Mouse (Mus musculus): ENCODE measurements around the gene Tmem251. TPM values are rescaled to one million over a fixed set of nuclear protein-coding genes. Genes with fewer than 3 reads are reported as not detected.

Tmem251 gene
- polyA plus RNA-seq, 1 experiment from 2014 or later = 11.6 TPM

DNA sequence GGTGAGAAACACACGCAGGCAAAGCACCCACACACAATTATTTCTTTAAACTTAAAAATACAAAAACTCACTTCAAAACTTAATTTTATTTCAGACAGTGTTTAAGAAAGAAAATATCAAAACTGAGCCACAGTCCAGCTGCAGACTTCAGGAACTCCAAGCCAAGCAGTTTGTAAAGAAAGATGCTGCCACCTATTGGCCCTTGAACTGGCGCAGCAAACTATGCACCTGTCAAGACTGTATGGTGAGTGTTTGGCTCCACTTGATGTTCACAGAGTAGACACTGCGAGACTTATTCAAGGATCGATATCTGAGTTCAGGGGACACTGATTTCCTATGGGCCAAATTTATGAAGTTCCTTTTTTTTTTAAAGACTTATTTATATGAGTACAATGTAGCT lies 25.4 kb downstream of the Tmem251 start:
- no peak for ATAC-seq (ENCODE audit: low FRiP score, low read depth)
- Histone ChIP-seq H3K4me1 (no peaks in the 10 kb centered on the region), H3K9me3 (no peaks in the 10 kb centered on the region), H3K4me2 (replicated peaks) (no peak overlapping the region), H3K9ac (no peak overlapping the region), H3K4me3 (no peak overlapping the region), H3K27ac (no peak overlapping the region), H3K36me3 (peaks cover 79% of the 10 kb centered on the region), H3K27me3 (replicated peaks) (no peaks in the 10 kb centered on the region)
- 95% methylated on average over 4 of the region's 4 CpGs for WGBS

DNA sequence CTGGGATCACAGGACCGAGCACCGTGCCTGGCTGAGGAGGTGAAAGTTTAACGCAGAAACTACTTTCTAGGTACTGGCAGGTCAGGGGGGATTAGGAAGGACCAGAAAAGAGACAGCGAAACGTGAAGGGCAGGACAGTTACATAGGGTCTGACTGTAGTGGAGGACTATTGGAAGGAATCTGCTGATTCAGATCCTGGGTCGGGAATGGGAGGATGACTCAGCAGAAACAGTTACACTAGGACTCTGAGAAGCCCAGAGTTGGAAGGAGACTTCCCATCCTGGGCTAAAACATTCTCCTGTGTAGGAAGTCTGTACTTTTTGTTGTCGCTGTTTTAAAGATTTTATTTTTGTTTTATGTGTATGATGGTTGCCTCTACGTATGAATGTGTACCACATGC lies 28.0 kb downstream of the Tmem251 start:
- Histone ChIP-seq H3K27me3 (replicated peaks) (no peaks in the 10 kb centered on the region), H3K9me3 (no peaks in the 10 kb centered on the region), H3K4me3 (no peak overlapping the region), H3K36me3 (peaks cover 90% of the 10 kb centered on the region), H3K4me1 (no peaks in the 10 kb centered on the region), H3K4me2 (replicated peaks) (no peak overlapping the region), H3K27ac (no peak overlapping the region), H3K9ac (no peak overlapping the region)
- WGBS = 95% methylated on average over 8 of the region's 8 CpGs
- no peak for ATAC-seq (ENCODE audit: low FRiP score, low read depth)

DNA sequence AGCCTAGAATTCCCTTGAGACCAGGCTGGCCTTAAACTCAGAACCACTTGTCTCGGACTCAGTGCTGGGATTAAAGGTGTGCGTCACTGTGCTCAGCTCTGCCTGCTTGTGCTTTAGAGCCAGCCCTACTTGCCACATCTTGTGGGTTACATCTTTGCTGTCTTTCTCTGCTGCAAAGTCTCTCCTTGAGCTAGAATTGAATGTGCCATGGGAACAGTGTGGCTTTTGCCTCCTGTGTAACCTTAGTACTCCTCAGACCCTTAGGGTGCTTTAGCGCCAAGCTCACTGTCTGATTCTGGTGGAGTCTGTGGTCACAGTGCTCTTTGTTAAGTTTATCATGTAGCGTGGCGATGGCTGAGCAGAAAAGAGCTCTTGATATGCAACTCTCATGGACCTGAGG lies 29.1 kb downstream of the Tmem251 start:
- Histone ChIP-seq H3K9me3 (no peaks in the 10 kb centered on the region), H3K27ac (no peak overlapping the region), H3K27me3 (replicated peaks) (no peaks in the 10 kb centered on the region), H3K4me3 (no peak overlapping the region), H3K36me3 (peaks cover 91% of the 10 kb centered on the region), H3K4me1 (no peaks in the 10 kb centered on the region), H3K9ac (no peak overlapping the region), H3K4me2 (replicated peaks) (no peak overlapping the region)
- 95% methylated on average over 5 of the region's 5 CpGs for WGBS
- ATAC-seq (ENCODE audit: low FRiP score, low read depth) = no peak

DNA sequence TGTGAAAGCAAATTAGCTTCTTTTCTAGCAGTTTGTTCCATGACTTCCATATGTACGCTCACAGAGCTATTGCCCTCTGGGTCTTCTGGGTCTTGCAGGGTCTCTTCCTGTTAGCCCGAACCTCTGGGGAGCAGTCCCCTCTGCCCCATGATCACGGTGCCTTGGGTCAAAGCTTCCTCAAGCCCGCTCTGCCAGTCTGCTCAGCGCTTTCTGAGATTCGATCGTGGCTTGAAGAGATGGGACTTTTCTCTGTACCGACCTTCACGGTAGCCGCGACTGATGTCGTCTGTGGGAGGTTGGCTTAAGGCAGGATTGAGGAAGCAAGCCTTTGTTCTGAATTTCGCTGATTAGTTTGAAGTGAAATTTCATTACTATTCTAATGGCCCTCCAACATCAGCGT lies 32.5 kb downstream of the Tmem251 start:
- 94% methylated on average over 14 of the region's 14 CpGs for WGBS
- Histone ChIP-seq H3K4me2 (replicated peaks) (no peak overlapping the region), H3K36me3 (peaks cover 63% of the 10 kb centered on the region), H3K9me3 (no peaks in the 10 kb centered on the region), H3K4me3 (no peak overlapping the region), H3K9ac (no peak overlapping the region), H3K27me3 (replicated peaks) (no peaks in the 10 kb centered on the region), H3K27ac (no peak overlapping the region), H3K4me1 (no peaks in the 10 kb centered on the region)
- ATAC-seq (ENCODE audit: low FRiP score, low read depth) = no peak

DNA sequence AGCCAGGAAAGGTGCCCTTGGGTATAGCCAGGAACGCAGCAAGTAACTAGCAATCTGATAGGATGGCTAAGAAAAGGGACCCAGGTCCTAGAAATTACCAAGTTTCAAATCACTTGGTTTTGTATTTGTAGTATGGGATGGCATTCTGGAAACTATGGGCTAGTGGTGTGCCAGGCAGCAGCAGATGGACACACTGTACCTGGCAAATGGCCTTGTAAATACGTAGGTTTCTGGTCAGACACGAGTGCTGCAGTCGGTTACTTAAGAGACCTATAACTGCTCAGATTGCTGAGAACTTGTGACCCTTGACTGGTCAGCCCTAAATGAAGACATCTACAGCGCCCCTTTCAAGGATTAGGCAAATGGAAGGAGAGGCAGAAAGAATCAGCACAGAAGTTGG lies 34.6 kb downstream of the Tmem251 start:
- Histone ChIP-seq H3K27me3 (replicated peaks) (no peaks in the 10 kb centered on the region), H3K9me3 (no peaks in the 10 kb centered on the region), H3K4me2 (replicated peaks) (no peak overlapping the region), H3K27ac (no peak overlapping the region), H3K4me3 (no peak overlapping the region), H3K36me3 (peaks cover 48% of the 10 kb centered on the region), H3K4me1 (no peaks in the 10 kb centered on the region), H3K9ac (no peak overlapping the region)
- ATAC-seq (ENCODE audit: low FRiP score, low read depth) = no peak
- WGBS = 90% methylated on average over 5 of the region's 5 CpGs

DNA sequence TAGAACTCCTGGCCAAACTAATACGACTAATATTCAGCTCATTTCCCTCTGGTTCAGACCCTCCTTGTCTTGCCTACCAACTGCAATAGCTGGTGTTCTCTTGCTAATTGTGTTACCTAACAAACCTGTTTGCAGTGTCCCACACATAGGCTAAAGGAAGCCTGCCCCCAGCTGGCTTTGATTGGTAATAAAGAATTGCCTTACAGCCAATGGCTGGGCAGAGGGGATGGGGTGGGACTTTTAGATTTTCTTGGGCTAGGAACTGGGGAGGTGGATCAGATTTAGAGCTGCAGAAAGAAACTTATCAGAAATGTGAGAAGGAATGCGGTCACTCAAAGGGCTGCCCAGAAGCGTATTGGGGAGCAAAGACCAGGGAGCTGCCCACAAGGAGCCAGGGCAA lies 35.9 kb downstream of the Tmem251 start:
- no peaks in the 10 kb centered on the region for H3K4me1 ChIP-seq
- H3K4me3 ChIP-seq = no peak overlapping the region
- H3K27me3 ChIP-seq (replicated peaks) = no peaks in the 10 kb centered on the region
- WGBS = 49% methylated on average over 3 of the region's 3 CpGs
- H3K9ac ChIP-seq = no peak overlapping the region
- no peak overlapping the region for H3K4me2 ChIP-seq (replicated peaks)
- H3K27ac ChIP-seq = no peak overlapping the region
- H3K36me3 ChIP-seq = peaks cover 42% of the 10 kb centered on the region
- H3K9me3 ChIP-seq = no peaks in the 10 kb centered on the region
- no peak for ATAC-seq (ENCODE audit: low FRiP score, low read depth)

DNA sequence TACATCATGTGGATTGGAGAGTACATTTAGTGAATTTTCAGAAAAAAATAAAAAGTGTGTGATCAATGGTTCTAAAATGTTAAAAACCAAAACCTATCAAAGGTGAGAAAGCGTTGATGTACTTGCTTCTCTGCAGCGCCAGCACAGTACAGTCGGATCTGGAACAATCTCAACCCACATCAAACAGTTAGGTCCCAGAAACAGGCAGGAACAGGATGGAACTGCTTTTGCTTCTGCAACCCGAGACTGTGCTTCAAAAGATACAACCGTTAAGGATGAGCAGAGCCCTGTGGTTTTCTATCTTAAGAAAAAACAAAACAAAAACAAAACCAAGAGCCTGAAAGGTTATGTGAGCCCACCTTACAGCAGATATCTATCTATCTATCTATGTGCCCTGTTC lies 39.3 kb downstream of the Tmem251 start:
- Histone ChIP-seq H3K27ac (no peak overlapping the region), H3K36me3 (peaks cover 29% of the 10 kb centered on the region), H3K9me3 (no peaks in the 10 kb centered on the region), H3K9ac (no peak overlapping the region), H3K4me2 (replicated peaks) (no peak overlapping the region), H3K27me3 (replicated peaks) (no peaks in the 10 kb centered on the region), H3K4me1 (no peaks in the 10 kb centered on the region), H3K4me3 (no peak overlapping the region)
- ATAC-seq (ENCODE audit: low FRiP score, low read depth) = no peak
- WGBS = 98% methylated on average over 5 of the region's 5 CpGs

DNA sequence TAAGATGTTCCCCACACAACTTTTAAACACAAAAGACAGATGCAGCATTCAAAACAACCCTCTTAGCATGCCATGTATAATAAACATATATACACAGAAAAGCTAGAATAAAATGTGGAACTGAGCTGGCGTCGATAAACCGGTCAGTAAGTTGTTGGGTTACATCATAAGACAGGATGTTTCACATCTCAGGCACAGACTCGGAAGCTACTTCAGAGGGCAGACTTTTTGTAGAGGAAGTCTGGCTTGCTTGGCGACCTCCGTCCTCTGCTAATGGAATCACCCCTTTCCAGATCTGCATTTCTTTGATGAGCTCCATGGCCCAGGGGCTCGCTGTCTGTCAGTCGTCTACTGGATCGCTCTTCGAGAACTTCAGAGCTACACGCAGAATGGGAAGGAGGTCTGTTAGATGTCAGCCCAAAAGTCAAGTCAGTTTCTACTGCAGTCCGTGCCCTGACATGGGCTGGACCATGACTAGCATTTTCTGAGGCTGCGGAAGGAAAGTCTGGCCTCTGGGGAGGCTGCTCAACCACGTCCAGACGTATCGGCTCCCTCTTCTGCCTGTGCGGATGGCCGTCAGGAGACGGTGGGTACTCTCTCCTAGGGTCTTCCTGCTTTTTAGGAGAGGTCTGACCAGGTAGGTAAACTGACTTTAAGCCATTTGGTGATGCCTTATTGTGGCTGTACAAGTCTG lies 41.5 kb downstream of the Tmem251 start:
- Histone ChIP-seq H3K27me3 (replicated peaks) (no peaks in the 10 kb centered on the region), H3K9ac (no peak overlapping the region), H3K4me2 (replicated peaks) (no peak overlapping the region), H3K4me3 (no peak overlapping the region), H3K4me1 (no peaks in the 10 kb centered on the region), H3K9me3 (no peaks in the 10 kb centered on the region), H3K36me3 (peaks cover 40% of the 10 kb centered on the region), H3K27ac (no peak overlapping the region)
- WGBS = 88% methylated on average over 19 of the region's 19 CpGs
- no peak for ATAC-seq (ENCODE audit: low FRiP score, low read depth)

DNA sequence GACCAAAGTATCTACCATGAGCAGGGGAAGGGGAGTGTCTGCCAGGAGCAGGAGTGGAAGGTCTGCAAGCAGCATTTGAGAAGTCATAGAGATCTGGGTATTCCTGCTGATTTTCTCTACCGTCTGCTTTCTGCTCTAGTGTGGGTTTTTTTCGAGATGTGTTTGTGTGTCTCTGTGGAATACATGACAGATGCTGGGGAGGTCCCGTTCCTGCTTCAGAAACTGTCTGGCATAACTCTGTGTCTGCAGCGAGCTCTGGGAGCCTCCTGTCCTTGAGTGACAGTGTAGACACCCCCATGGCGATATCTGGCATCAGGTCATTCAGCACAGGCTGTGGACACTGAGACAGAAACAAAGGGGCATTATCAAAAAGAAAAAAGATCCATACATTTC lies 42.0 kb downstream of the Tmem251 start:
- ATAC-seq (ENCODE audit: low FRiP score, low read depth) = no peak
- H3K9ac ChIP-seq = no peak overlapping the region
- peaks cover 45% of the 10 kb centered on the region for H3K36me3 ChIP-seq
- no peaks in the 10 kb centered on the region for H3K27me3 ChIP-seq (replicated peaks)
- H3K9me3 ChIP-seq = no peaks in the 10 kb centered on the region
- 72% methylated on average over 5 of the region's 5 CpGs for WGBS
- H3K4me3 ChIP-seq = no peak overlapping the region
- H3K4me1 ChIP-seq = no peaks in the 10 kb centered on the region
- no peak overlapping the region for H3K27ac ChIP-seq
- H3K4me2 ChIP-seq (replicated peaks) = no peak overlapping the region

DNA sequence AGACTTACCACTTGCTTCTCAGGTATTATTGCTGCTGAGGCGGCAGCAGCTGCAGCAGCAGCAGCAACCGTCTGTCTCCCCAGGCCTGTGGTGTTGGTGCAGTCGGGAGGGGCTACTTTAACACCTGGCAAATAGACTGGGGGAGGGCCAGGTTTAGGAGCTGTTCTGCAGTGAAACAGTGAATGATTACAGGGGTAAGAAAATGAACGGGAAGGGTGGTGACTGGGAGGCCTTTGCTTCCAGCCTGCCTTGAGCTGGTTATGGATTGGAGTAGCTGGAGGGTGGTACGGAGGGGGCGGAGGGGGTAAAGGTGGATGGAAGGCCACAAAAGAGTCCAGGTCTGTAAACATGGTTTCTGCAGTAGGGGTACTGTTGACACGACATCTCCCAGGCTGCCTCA lies 44.4 kb downstream of the Tmem251 start:
- Histone ChIP-seq H3K27me3 (replicated peaks) (no peaks in the 10 kb centered on the region), H3K9ac (no peak overlapping the region), H3K4me2 (replicated peaks) (no peak overlapping the region), H3K36me3 (peaks cover 59% of the 10 kb centered on the region), H3K27ac (no peak overlapping the region), H3K4me1 (no peaks in the 10 kb centered on the region), H3K9me3 (no peaks in the 10 kb centered on the region), H3K4me3 (no peak overlapping the region)
- WGBS = 91% methylated on average over 7 of the region's 7 CpGs
- ATAC-seq (ENCODE audit: low FRiP score, low read depth) = no peak

Other genes with a start within 250 kb of the Tmem251 start
- gene Chga, start 188.8 kb upstream of the Tmem251 start, polyA plus RNA-seq (2016; fragmentation: Nextera tagmentation; extraction: Ambion mirVana) = 72.4 and 78.1 TPM in 2 replicates
- gene Itpk1, start 38.8 kb upstream of the Tmem251 start, polyA plus RNA-seq (2016; fragmentation: Nextera tagmentation; extraction: Ambion mirVana) = 24.7 and 28.0 TPM in 2 replicates
- 38.4 and 42.9 TPM in 2 replicates for gene Moap1, start 101 bp upstream of the Tmem251 start, polyA plus RNA-seq (2016; fragmentation: Nextera tagmentation; extraction: Ambion mirVana)
- not detected in 2 replicates for gene Gm28051, start 14.0 kb downstream of the Tmem251 start, polyA plus RNA-seq (2016; fragmentation: Nextera tagmentation; extraction: Ambion mirVana)
- gene Gon7, start 14.0 kb downstream of the Tmem251 start, polyA plus RNA-seq (2016; fragmentation: Nextera tagmentation; extraction: Ambion mirVana) = 43.7 and 44.1 TPM in 2 replicates
- 46.9 and 48.1 TPM in 2 replicates for gene Ubr7, start 14.2 kb downstream of the Tmem251 start, polyA plus RNA-seq (2016; fragmentation: Nextera tagmentation; extraction: Ambion mirVana)
- gene Gm20604, start 14.9 kb downstream of the Tmem251 start, polyA plus RNA-seq (2016; fragmentation: Nextera tagmentation; extraction: Ambion mirVana) = 30.5 and 31.7 TPM in 2 replicates
- 21.8 and 22.8 TPM in 2 replicates for gene Btbd7, start 134.7 kb downstream of the Tmem251 start, polyA plus RNA-seq (2016; fragmentation: Nextera tagmentation; extraction: Ambion mirVana)
- gene Cox8c, start 155.6 kb downstream of the Tmem251 start, polyA plus RNA-seq (2016; fragmentation: Nextera tagmentation; extraction: Ambion mirVana) = not detected in 2 replicates
- gene Unc79, start 205.1 kb downstream of the Tmem251 start, polyA plus RNA-seq (2016; fragmentation: Nextera tagmentation; extraction: Ambion mirVana) = 4.0 and 4.8 TPM in 2 replicates